Mouse (Mus musculus): Measurements from ENCODE around the gene Gas2l1.
"Not testable (repeated sequence)": the region's sequence is repeated elsewhere in the genome, so short reads cannot be mapped to it uniquely, and the experiment has no call there.

The Gas2l1 gene

GRCm38 (mm10) chr11:5065056-5065821 is at the start of gene Gas2l1:
Gas2l1 (minus strand) TSS chr11:5065327.
- peak; percentile 86 to 87 for DNase-seq (ENCODE audit: low spot score in 2 of 2)

GRCm38 (mm10) chr11:5113645-5114044 is 48.5 kb upstream of the Gas2l1 start:
- DNase-seq (ENCODE audit: low spot score in 2 of 2), result no peak

GRCm38 (mm10) chr11:5109441-5109840 is 44.3 kb upstream of the Gas2l1 start:
- DNase-seq (ENCODE audit: low spot score in 2 of 2), result no peak

GRCm38 (mm10) chr11:5103986-5104509 is 38.9 kb upstream of the Gas2l1 start:
- no peak for DNase-seq (ENCODE audit: low spot score in 2 of 2)

- no peak for DNase-seq (ENCODE audit: low spot score in 2 of 2)
These were observed 37.3 kb upstream of the Gas2l1 start for GRCm38 (mm10) chr11:5102384-5102783.

GRCm38 (mm10) chr11:5101641-5102040 is 36.5 kb upstream of the Gas2l1 start:
- DNase-seq (ENCODE audit: low spot score in 2 of 2), result no peak

GRCm38 (mm10) chr11:5100801-5101200 is 35.7 kb upstream of the Gas2l1 start:
- DNase-seq (ENCODE audit: low spot score in 2 of 2), result no peak

- no peak for DNase-seq (ENCODE audit: low spot score in 2 of 2)
These were observed 35.2 kb upstream of the Gas2l1 start for GRCm38 (mm10) chr11:5100283-5100682.

GRCm38 (mm10) chr11:5099576-5100183 is 34.6 kb upstream of the Gas2l1 start:
- peak; percentile 77 to 85 for DNase-seq (ENCODE audit: low spot score in 2 of 2)

GRCm38 (mm10) chr11:5098736-5099542 is 33.8 kb upstream of the Gas2l1 start, which contains the start of the genes Rhbdd3 and Ewsr1:
Rhbdd3 (plus strand) TSS chr11:5098926.
Ewsr1 (minus strand) TSS chr11:5099266.
- peak; percentile 96 to 98 for DNase-seq (ENCODE audit: low spot score in 2 of 2)

- peak; percentile 65 to 69 for DNase-seq (ENCODE audit: low spot score in 2 of 2)
These were observed 33.1 kb upstream of the Gas2l1 start for GRCm38 (mm10) chr11:5098035-5098735.

- DNase-seq (ENCODE audit: low spot score in 2 of 2), result no peak
These were observed 31.4 kb upstream of the Gas2l1 start for GRCm38 (mm10) chr11:5096480-5097020.

- no peak for DNase-seq (ENCODE audit: low spot score in 2 of 2)
These were observed 30.8 kb upstream of the Gas2l1 start for GRCm38 (mm10) chr11:5095877-5096276.

GRCm38 (mm10) chr11:5091706-5092105 is 26.6 kb upstream of the Gas2l1 start:
- no peak for DNase-seq (ENCODE audit: low spot score in 2 of 2)

GRCm38 (mm10) chr11:5089147-5089546 is 24.0 kb upstream of the Gas2l1 start:
- DNase-seq (ENCODE audit: low spot score in 2 of 2), result no peak

- DNase-seq (ENCODE audit: low spot score in 2 of 2), result not testable (repeated sequence)
These were observed 11.7 kb upstream of the Gas2l1 start for GRCm38 (mm10) chr11:5076843-5077242.

GRCm38 (mm10) chr11:5075760-5076159 is 10.6 kb upstream of the Gas2l1 start:
- no peak for DNase-seq (ENCODE audit: low spot score in 2 of 2)

GRCm38 (mm10) chr11:5074882-5075281 is 9.8 kb upstream of the Gas2l1 start:
- DNase-seq (ENCODE audit: low spot score in 2 of 2), result no peak

GRCm38 (mm10) chr11:5068126-5068971 is 3.2 kb upstream of the Gas2l1 start:
- DNase-seq (ENCODE audit: low spot score in 2 of 2), result no peak

GRCm38 (mm10) chr11:5067063-5067462 is 1.9 kb upstream of the Gas2l1 start:
- DNase-seq (ENCODE audit: low spot score in 2 of 2), result no peak
